ENCODE assay signal across 10 mouse cellular contexts in genomic region chr7:16908367-16908766, GRCm38 (mm10). TPM values are rescaled to one million over a fixed set of nuclear protein-coding genes. Genes with fewer than 3 reads are reported as not detected.
A peak's percentile ranks its signal among the peaks of the same experiment; 100 is the strongest.
DNase-seq lines count a peak whose midpoint lies in the region; ATAC-seq and TF ChIP-seq lines count a peak whose summit lies in the region.
"Had no signal": no experiment of that assay in that cellular context is flagged by ENCODE, and none has a peak within 500 bp of the region (broad histone marks: within the 10 kb centered on the region; RNA-seq: fewer than 3 reads in every experiment).

No protein-coding gene starts in this region.

- no peak for ATAC-seq in heart, embryonic 13.5 days (ENCODE audit: extremely low read depth, insufficient number of reproducible peaks, low FRiP score, low TSS enrichment)
- ATAC-seq in midbrain, postnatal 0 days (ENCODE audit: low FRiP score): no peak
- ATAC-seq in inflammation-experienced regulatory T-cells, adult 6 months: peak; percentile 49

- no peak for DNase-seq in heart, postnatal 14 days
- no peak for DNase-seq in midbrain, embryonic 10.5 days (ENCODE audit: low spot score)
- DNase-seq in midbrain, postnatal 0 days (ENCODE audit: low spot score): no peak
- DNase-seq in naive thymus-derived CD4-positive, alpha-beta T cell, adult 2 months (ENCODE audit: low read depth): peak; percentile 46
- no peak for DNase-seq in spleen, postnatal 14 days (ENCODE audit: low spot score in 2 of 2)
- no peak for DNase-seq in frontal cortex, postnatal 36 days (ENCODE audit: low spot score in 2 of 2)
- DNase-seq: gastrocnemius, postnatal 36 days; lung, adult 18-20 months had no signal

- peaks cover 57% of the 10 kb centered on the region for H3K4me1 ChIP-seq in heart, embryonic 13.5 days
- peaks cover 26% of the 10 kb centered on the region for H3K4me1 ChIP-seq in midbrain, embryonic 10.5 days
- H3K4me1 ChIP-seq in midbrain, postnatal 0 days (ENCODE audit: insufficient read depth, low read length): no peaks in the 10 kb centered on the region

- H3K9ac ChIP-seq in heart, embryonic 13.5 days: peak overlapping the region; percentile 41; the same call in 1 of the 2 replicates
- no peak overlapping the region for H3K9ac ChIP-seq in midbrain, postnatal 0 days (replicated peaks; ENCODE audit: low read length, poor library complexity, severe bottlenecking)

- H3K4me2 ChIP-seq in heart, embryonic 13.5 days: peak overlapping the region; percentile 40
- H3K4me2 ChIP-seq in midbrain, postnatal 0 days (ENCODE audit: low read depth, low read length, poor library complexity, severe bottlenecking): no peak overlapping the region

- TF ChIP-seq CTCF in midbrain, postnatal 0 days (IDR thresholded peaks at IDR 0.05): no peak

- 24% methylated on average over 11 of the region's 11 CpGs for WGBS in heart, embryonic 13.5 days
- 60% methylated on average over 11 of the region's 11 CpGs for WGBS in midbrain, embryonic 10.5 days
- 49% methylated on average over 11 of the region's 11 CpGs for WGBS in midbrain, postnatal 0 days

- intact Hi-C loops in heart, postnatal 14 days (cut with DNase I): loop anchor here (5.0 kb wide), 1 partner anchor 166 kb away; no protein-coding TSS in a partner anchor

- peaks cover 87% of the 10 kb centered on the region for H3K27me3 ChIP-seq in heart, embryonic 13.5 days (replicated peaks)
- H3K27me3 ChIP-seq in midbrain, embryonic 10.5 days (ENCODE audit: low read depth, poor library complexity, severe bottlenecking): no peaks in the 10 kb centered on the region; the same call in 1 of the 2 replicates
- no peaks in the 10 kb centered on the region for H3K27me3 ChIP-seq in midbrain, postnatal 0 days (ENCODE audit: insufficient read depth, low read length)

- no peaks in the 10 kb centered on the region for H3K9me3 ChIP-seq in heart, embryonic 13.5 days
- H3K9me3 ChIP-seq in midbrain, embryonic 10.5 days (replicated peaks): no peaks in the 10 kb centered on the region
- H3K9me3 ChIP-seq in midbrain, postnatal 0 days (ENCODE audit: low read length): no peaks in the 10 kb centered on the region

- H3K27ac ChIP-seq in heart, embryonic 13.5 days (replicated peaks): no peak overlapping the region
- 0 out of 2 replicates have a peak overlapping the region, but pooled peaks have one; percentile 19 for H3K27ac ChIP-seq in midbrain, embryonic 10.5 days (replicated peaks)
- no peak overlapping the region for H3K27ac ChIP-seq in midbrain, postnatal 0 days (ENCODE audit: low read depth, low read length)

- no peaks in the 10 kb centered on the region for H3K36me3 ChIP-seq in heart, embryonic 13.5 days
- H3K36me3 ChIP-seq in midbrain, embryonic 10.5 days: no peaks in the 10 kb centered on the region
- no peaks in the 10 kb centered on the region for H3K36me3 ChIP-seq in midbrain, postnatal 0 days (ENCODE audit: insufficient read depth, low read length)

- H3K4me3 ChIP-seq in heart, embryonic 13.5 days: peak overlapping the region; percentile 8; the same call in 1 of the 2 replicates
- no peak overlapping the region for H3K4me3 ChIP-seq in midbrain, embryonic 10.5 days
- no peak overlapping the region for H3K4me3 ChIP-seq in midbrain, postnatal 0 days (ENCODE audit: low read depth, low read length)

RNA-seq across cellular contexts. Expression of gene Ptgir, which starts 2.1 kb away (rescaled TPM):
- polyA plus RNA-seq in heart, embryonic 13.5 days (2015; fragmentation: Nextera tagmentation; extraction: Ambion mirVana): 0.32 and 0.59 TPM in 2 replicates
- total RNA-seq in heart, postnatal 14 days (2021): 1 to 10 TPM; 1.4 to 1.6 TPM
- 0.17 and 0.56 TPM in 2 replicates for polyA plus RNA-seq in midbrain, embryonic 10.5 days (2016; fragmentation: Nextera tagmentation; extraction: Ambion mirVana)
- total RNA-seq in midbrain, postnatal 0 days (2014; rRNA removed): 0.11 and 0.14 TPM in 2 replicates
- 0.11 TPM in 1 of 2 replicates, not detected in the other for polyA plus RNA-seq in midbrain, postnatal 0 days (2015; fragmentation: Nextera tagmentation; extraction: Ambion mirVana)
- 1 to 10 TPM; 4.3 to 8.2 (median 7.1) TPM for polyA plus RNA-seq in inflammation-experienced regulatory T-cells, adult 6 months (2017; shearing (Covaris generic))

RNA-seq across cellular contexts. Expression of gene Calm3, which starts 15.5 kb away (rescaled TPM):
- 85.5 and 101 TPM in 2 replicates for polyA plus RNA-seq in heart, embryonic 13.5 days (2015; fragmentation: Nextera tagmentation; extraction: Ambion mirVana)
- 100 to 1,000 TPM; 228 to 250 TPM for total RNA-seq in heart, postnatal 14 days (2021)
- 174 and 180 TPM in 2 replicates for polyA plus RNA-seq in midbrain, embryonic 10.5 days (2016; fragmentation: Nextera tagmentation; extraction: Ambion mirVana)
- 1,835 and 1,985 TPM in 2 replicates for total RNA-seq in midbrain, postnatal 0 days (2014; rRNA removed)
- polyA plus RNA-seq in midbrain, postnatal 0 days (2015; fragmentation: Nextera tagmentation; extraction: Ambion mirVana): 467 and 471 TPM in 2 replicates
- 100 to 1,000 TPM in 2 of 3 experiments, 10 to 100 TPM in 1; 51.8 to 255 (median 105) TPM for polyA plus RNA-seq in inflammation-experienced regulatory T-cells, adult 6 months (2017; shearing (Covaris generic))

RNA-seq across cellular contexts. Expression of gene Gng8, which starts 16.8 kb away (rescaled TPM):
- polyA plus RNA-seq in heart, embryonic 13.5 days (2015; fragmentation: Nextera tagmentation; extraction: Ambion mirVana): 4.5 and 4.9 TPM in 2 replicates
- under 1 TPM; 0.81 to 0.98 TPM for total RNA-seq in heart, postnatal 14 days (2021)
- polyA plus RNA-seq in midbrain, embryonic 10.5 days (2016; fragmentation: Nextera tagmentation; extraction: Ambion mirVana): 5.4 and 8.5 TPM in 2 replicates
- total RNA-seq in midbrain, postnatal 0 days (2014; rRNA removed): 1.9 and 5.2 TPM in 2 replicates
- polyA plus RNA-seq in midbrain, postnatal 0 days (2015; fragmentation: Nextera tagmentation; extraction: Ambion mirVana): 12.3 and 15.9 TPM in 2 replicates
- not detected for polyA plus RNA-seq in inflammation-experienced regulatory T-cells, adult 6 months (2017; shearing (Covaris generic))

RNA-seq across cellular contexts. Expression of gene Dact3, which starts 33.2 kb away (rescaled TPM):
- 4.6 and 4.7 TPM in 2 replicates for polyA plus RNA-seq in heart, embryonic 13.5 days (2015; fragmentation: Nextera tagmentation; extraction: Ambion mirVana)
- total RNA-seq in heart, postnatal 14 days (2021): 10 to 100 TPM; 18.6 to 19.0 TPM
- polyA plus RNA-seq in midbrain, embryonic 10.5 days (2016; fragmentation: Nextera tagmentation; extraction: Ambion mirVana): 1.9 and 2.2 TPM in 2 replicates
- total RNA-seq in midbrain, postnatal 0 days (2014; rRNA removed): 86.0 and 107 TPM in 2 replicates
- 7.5 and 7.7 TPM in 2 replicates for polyA plus RNA-seq in midbrain, postnatal 0 days (2015; fragmentation: Nextera tagmentation; extraction: Ambion mirVana)
- not detected for polyA plus RNA-seq in inflammation-experienced regulatory T-cells, adult 6 months (2017; shearing (Covaris generic))

RNA-seq across cellular contexts. Expression of gene Pnmal2, which starts 36.1 kb away (rescaled TPM):
- polyA plus RNA-seq in heart, embryonic 13.5 days (2015; fragmentation: Nextera tagmentation; extraction: Ambion mirVana): 4.0 and 4.1 TPM in 2 replicates
- 1 to 10 TPM; 3.6 to 4.0 TPM for total RNA-seq in heart, postnatal 14 days (2021)
- polyA plus RNA-seq in midbrain, embryonic 10.5 days (2016; fragmentation: Nextera tagmentation; extraction: Ambion mirVana): 4.1 and 11.7 TPM in 2 replicates
- total RNA-seq in midbrain, postnatal 0 days (2014; rRNA removed): 155 and 174 TPM in 2 replicates
- polyA plus RNA-seq in midbrain, postnatal 0 days (2015; fragmentation: Nextera tagmentation; extraction: Ambion mirVana): 180 and 187 TPM in 2 replicates
- polyA plus RNA-seq in inflammation-experienced regulatory T-cells, adult 6 months (2017; shearing (Covaris generic)): not detected
